Mouse (Mus musculus) urinary bladder, adult 2 months (tissue): Measurements from ENCODE around the gene Gm42878. TPM values are rescaled to one million over a fixed set of nuclear protein-coding genes. Genes with fewer than 3 reads are reported as not detected.
A peak's percentile ranks its signal among the peaks of the same experiment; 100 is the strongest.

Experiments used
- DNase-seq: peaks from one replicate; pipeline ENCODE4 v3.0.0; 2022; ENCODE audit warnings: low spot score
- polyA plus RNA-seq: library from polyadenylated mRNA; depleted of rRNA; stranded (reverse); fragments of >200 nt; gene quantifications from 2 replicates; pipeline ENCODE4 v1.2.3, GENCODE M21; 2012; rRNA removed

Gm42878 gene
- 0.34 TPM in 1 of 2 replicates, not detected in the other for polyA plus RNA-seq

- DNase-seq, result no peak
Observed at GRCm38 (mm10) chr5:121544910-121545792, at the start of gene Gm42878, which contains the start of gene Adam1a. TSS of gene Gm42878 (minus strand) at chr5:121545482. TSS of gene Adam1a (minus strand) at chr5:121545482.

- DNase-seq, result no peak
Observed at GRCm38 (mm10) chr5:121594714-121595313, 49.5 kb upstream of the Gm42878 start.

GRCm38 (mm10) chr5:121593451-121594401, 48.4 kb upstream of the Gm42878 start, which contains the start of gene Aldh2:
TSS of gene Aldh2 (minus strand) at chr5:121593824.
- DNase-seq, result peak; percentile 67

GRCm38 (mm10) chr5:121592816-121593407, 47.6 kb upstream of the Gm42878 start:
- DNase-seq, result no peak

GRCm38 (mm10) chr5:121592064-121592815, 47.0 kb upstream of the Gm42878 start:
- DNase-seq, result no peak

GRCm38 (mm10) chr5:121591417-121592063, 46.3 kb upstream of the Gm42878 start:
- no peak for DNase-seq

GRCm38 (mm10) chr5:121589928-121590327, 44.6 kb upstream of the Gm42878 start:
- DNase-seq, result no peak

GRCm38 (mm10) chr5:121586400-121587039, 41.2 kb upstream of the Gm42878 start:
- no peak for DNase-seq

GRCm38 (mm10) chr5:121585699-121586098, 40.4 kb upstream of the Gm42878 start:
- DNase-seq, result no peak

- DNase-seq, result no peak
Observed at GRCm38 (mm10) chr5:121585005-121585404, 39.7 kb upstream of the Gm42878 start.

GRCm38 (mm10) chr5:121583765-121584501, 38.7 kb upstream of the Gm42878 start:
- peak; percentile 65 for DNase-seq

- no peak for DNase-seq
Observed at GRCm38 (mm10) chr5:121581945-121582344, 36.7 kb upstream of the Gm42878 start.

GRCm38 (mm10) chr5:121576927-121577488, 31.7 kb upstream of the Gm42878 start:
- DNase-seq, result no peak

GRCm38 (mm10) chr5:121575867-121576266, 30.6 kb upstream of the Gm42878 start:
- DNase-seq, result no peak

GRCm38 (mm10) chr5:121574145-121574544, 28.9 kb upstream of the Gm42878 start:
- no peak for DNase-seq

- DNase-seq, result no peak
Observed at GRCm38 (mm10) chr5:121570787-121571186, 25.5 kb upstream of the Gm42878 start.

GRCm38 (mm10) chr5:121569881-121570420, 24.7 kb upstream of the Gm42878 start:
- no peak for DNase-seq

- no peak for DNase-seq
Observed at GRCm38 (mm10) chr5:121566035-121566681, 20.9 kb upstream of the Gm42878 start.
